Mouse (Mus musculus) myocyte (in vitro differentiated cells): ENCODE data around the gene Vim. TPM values are rescaled to one million over a fixed set of nuclear protein-coding genes. Genes with fewer than 3 reads are reported as not detected.
A peak's percentile ranks its signal among the peaks of the same experiment; 100 is the strongest.

Experiments used
- H3K27me3 ChIP-seq: one replicate; pipeline ENCODE4 v1.6.1; 2011; ENCODE audit not compliant: control insufficient read depth, insufficient read depth, insufficient read length
- H3K36me3 ChIP-seq: one replicate; pipeline ENCODE4 v1.6.1; 2011; ENCODE audit not compliant: control insufficient read depth, insufficient read depth
- H3K4me2 ChIP-seq: one replicate; pipeline ENCODE4 v1.6.1; 2011; ENCODE audit warnings: low read depth, control low read depth
- H3K4me3 ChIP-seq: one replicate; pipeline ENCODE4 v1.5.1; 2011; ENCODE audit warnings: mild to moderate bottlenecking, control low read depth, moderate library complexity
- H3K79me2 ChIP-seq: one replicate; pipeline ENCODE4 v1.6.1; 2011; ENCODE audit not compliant: control insufficient read depth, insufficient read depth
- H3ac ChIP-seq: one replicate; pipeline ENCODE4 v1.6.1; 2011; ENCODE audit not compliant: control insufficient read depth, insufficient read length
- CEBPB ChIP-seq: IDR thresholded peaks from 2 replicates; pipeline ENCODE4 v1.6.1; 2011; ENCODE audit warnings: mild to moderate bottlenecking, moderate library complexity; ENCODE audit not compliant: poor library complexity, insufficient read depth, severe bottlenecking
- E2F4 ChIP-seq: IDR thresholded peaks from one replicate; pipeline ENCODE4 v1.6.1; 2011; ENCODE audit warnings: mild to moderate bottlenecking, control low read depth, moderate library complexity; ENCODE audit not compliant: insufficient read depth
- MAX ChIP-seq: IDR thresholded peaks from one replicate; pipeline ENCODE4 v1.6.1; 2011; ENCODE audit warnings: low read depth, mild to moderate bottlenecking, control low read depth
- MYOD1 ChIP-seq, 3 experiments: IDR thresholded peaks; one replicate each; pipeline ENCODE4 v1.6.1; 2011; ENCODE audit warnings: control low read depth in 2 of 3, low read depth in 2 of 3, mild to moderate bottlenecking in 2 of 3, moderate library complexity in 1 of 3; ENCODE audit not compliant: insufficient read length in 2 of 3, control insufficient read depth in 1 of 3
- MYOG ChIP-seq, 3 experiments: IDR thresholded peaks; one replicate each; pipeline ENCODE4 v1.6.1; 2011; ENCODE audit warnings: control low read depth in 2 of 3, low read depth in 2 of 3, mild to moderate bottlenecking in 2 of 3; ENCODE audit not compliant: insufficient read length in 2 of 3, control insufficient read depth in 1 of 3, insufficient read depth in 1 of 3
- POLR2A ChIP-seq: IDR thresholded peaks from one replicate; pipeline ENCODE4 v1.6.1; 2011; ENCODE audit warnings: low read depth, mild to moderate bottlenecking, control low read depth, moderate library complexity; ENCODE audit not compliant: insufficient read length
- POLR2AphosphoS2 ChIP-seq: IDR thresholded peaks from one replicate; pipeline ENCODE4 v1.6.1; 2011; ENCODE audit warnings: low read depth, control low read depth; ENCODE audit not compliant: insufficient read length
- REST ChIP-seq: IDR thresholded peaks from one replicate; pipeline ENCODE4 v1.6.1; 2011; ENCODE audit warnings: mild to moderate bottlenecking, control low read depth, moderate library complexity; ENCODE audit not compliant: insufficient read depth, insufficient read length
- SRF ChIP-seq: IDR thresholded peaks from one replicate; pipeline ENCODE4 v1.6.1; 2011; ENCODE audit warnings: low read depth; ENCODE audit not compliant: control insufficient read depth, insufficient read length
- TCF12 ChIP-seq: IDR thresholded peaks from one replicate; pipeline ENCODE4 v1.6.1; 2011; ENCODE audit warnings: mild to moderate bottlenecking, control low read depth; ENCODE audit not compliant: poor library complexity, insufficient read depth, severe bottlenecking
- TCF3 ChIP-seq: IDR thresholded peaks from one replicate; pipeline ENCODE4 v1.6.1; 2011; ENCODE audit warnings: low read depth, control low read depth; ENCODE audit not compliant: insufficient read length
- USF1 ChIP-seq: IDR thresholded peaks from one replicate; pipeline ENCODE4 v1.6.1; 2011; ENCODE audit warnings: low read depth, mild to moderate bottlenecking, control low read depth, moderate library complexity
- polyA plus RNA-seq: library from polyadenylated mRNA; unstranded; fragments of >200 nt; fragmentation: generic; extraction: Trizol; gene quantifications from one replicate; pipeline ENCODE4 v1.2.1, GENCODE M21; 2012; ENCODE audit warnings: missing spikeins

The Vim gene
- polyA plus RNA-seq, 1 experiment, result 3,783 TPM

- no peak for TF ChIP-seq MAX
These were observed 43.1 kb upstream of the Vim start for GRCm38 (mm10) chr2:13530639-13531038.

GRCm38 (mm10) chr2:13536747-13537146, 37.0 kb upstream of the Vim start:
- no peak overlapping the region for H3ac ChIP-seq
- H3K27me3 ChIP-seq, result no peaks in the 10 kb centered on the region
- TF ChIP-seq SRF, result no peak
- no peak for TF ChIP-seq MAX
- no peak for TF ChIP-seq MYOG (IDR thresholded peaks at IDR 0.05; ENCODE audit: control insufficient read depth in 1 of 3, insufficient read depth in 1 of 3, insufficient read length in 2 of 3, low read depth in 2 of 3)
- TF ChIP-seq TCF12, result no peak
- no peak for TF ChIP-seq E2F4
- H3K36me3 ChIP-seq, result no peaks in the 10 kb centered on the region
- H3K4me3 ChIP-seq, result no peak overlapping the region
- H3K4me2 ChIP-seq, result no peak overlapping the region
- H3K79me2 ChIP-seq, result no peaks in the 10 kb centered on the region

More at GRCm38 (mm10) chr2:13530639-13531038, 43.1 kb upstream of the Vim start:
- no peaks in the 10 kb centered on the region for H3K27me3 ChIP-seq
- no peak overlapping the region for H3K4me3 ChIP-seq
- no peak overlapping the region for H3K4me2 ChIP-seq
- H3K79me2 ChIP-seq, result no peaks in the 10 kb centered on the region
- no peaks in the 10 kb centered on the region for H3K36me3 ChIP-seq
- no peak overlapping the region for H3ac ChIP-seq

DNA sequence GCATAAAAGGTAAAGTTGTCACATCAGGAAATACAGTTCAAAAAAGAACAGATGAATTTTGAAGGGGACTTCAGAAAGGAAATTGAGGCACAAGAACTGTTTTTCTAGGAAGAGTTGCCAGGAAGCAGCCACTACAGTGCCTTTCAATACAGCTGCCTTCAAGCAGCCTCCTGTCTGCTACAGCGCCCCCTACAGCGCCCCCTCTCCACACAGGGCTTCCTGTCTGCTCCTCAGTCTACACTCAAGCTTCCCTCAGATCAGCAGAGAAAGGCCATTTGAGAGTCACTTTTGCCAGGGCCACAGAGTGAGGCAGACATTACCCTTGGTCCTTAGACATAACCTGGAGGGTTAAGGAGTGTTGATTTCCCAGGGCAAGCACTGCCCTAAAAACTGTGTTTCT, 36.0 kb upstream of the Vim start:
- Histone ChIP-seq H3ac (no peak overlapping the region), H3K27me3 (no peaks in the 10 kb centered on the region), H3K36me3 (no peaks in the 10 kb centered on the region), H3K4me2 (no peak overlapping the region), H3K79me2 (peaks cover 1% of the 10 kb centered on the region), H3K4me3 (no peak overlapping the region)
- TF ChIP-seq TCF3 (no peak), REST (no peak), MAX (no peak)

GRCm38 (mm10) chr2:13538258-13538657, 35.5 kb upstream of the Vim start:
- Histone ChIP-seq H3K27me3 (no peaks in the 10 kb centered on the region), H3ac (no peak overlapping the region), H3K36me3 (no peaks in the 10 kb centered on the region), H3K79me2 (peaks cover 6% of the 10 kb centered on the region), H3K4me3 (no peak overlapping the region), H3K4me2 (no peak overlapping the region)
- TF ChIP-seq SRF (no peak), MAX (no peak), E2F4 (no peak), MYOG (IDR thresholded peaks at IDR 0.05; ENCODE audit: control insufficient read depth in 1 of 3, insufficient read depth in 1 of 3, insufficient read length in 2 of 3, low read depth in 2 of 3) (no peak), MYOD1 (IDR thresholded peaks at IDR 0.05; ENCODE audit: control insufficient read depth in 1 of 3, insufficient read length in 2 of 3, low read depth in 2 of 3) (no peak), POLR2A (no peak), TCF3 (no peak), CEBPB (no peak), USF1 (no peak), TCF12 (no peak), POLR2AphosphoS2 (no peak), REST (no peak)

DNA sequence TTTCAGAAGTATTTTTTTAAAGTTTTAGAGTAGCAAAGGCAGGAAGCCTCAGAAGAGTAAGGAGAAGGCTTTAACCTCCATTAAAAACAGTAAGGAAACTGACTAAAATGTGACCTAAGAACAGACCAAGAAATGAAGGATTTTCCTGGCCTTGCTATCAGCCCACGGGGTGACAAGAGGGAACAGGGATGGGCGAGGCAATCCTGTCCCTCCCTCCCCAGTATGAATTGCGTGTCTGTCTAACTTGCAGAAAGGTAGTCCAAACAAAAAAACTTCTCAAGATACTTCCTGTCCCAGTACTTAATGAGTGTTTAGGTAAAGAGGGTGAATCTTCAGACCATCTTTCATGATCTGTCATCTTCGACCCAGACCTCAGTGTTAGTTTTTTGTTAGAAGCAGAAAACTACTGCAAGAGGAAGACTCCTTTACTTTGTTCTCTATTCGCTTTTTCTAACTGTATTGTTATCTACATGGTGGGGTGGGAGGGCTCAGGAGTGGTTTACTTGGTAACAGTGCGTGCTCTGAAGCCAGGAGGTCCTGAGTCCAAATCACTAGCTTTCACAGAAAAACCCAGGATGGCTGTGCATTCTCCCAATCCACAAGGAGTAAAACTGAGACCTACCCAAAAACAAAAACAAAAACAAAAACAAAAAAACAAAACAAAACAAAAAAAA, 34.9 kb upstream of the Vim start:
- Histone ChIP-seq H3K4me3 (no peak overlapping the region), H3K27me3 (no peaks in the 10 kb centered on the region), H3K36me3 (no peaks in the 10 kb centered on the region), H3ac (no peak overlapping the region), H3K4me2 (no peak overlapping the region), H3K79me2 (peaks cover 6% of the 10 kb centered on the region)
- no peak for TF ChIP-seq MYOD1 (IDR thresholded peaks at IDR 0.05; ENCODE audit: control insufficient read depth in 1 of 3, insufficient read length in 2 of 3, low read depth in 2 of 3)
- TF ChIP-seq POLR2A, result no peak
- no peak for TF ChIP-seq MYOG (IDR thresholded peaks at IDR 0.05; ENCODE audit: control insufficient read depth in 1 of 3, insufficient read depth in 1 of 3, insufficient read length in 2 of 3, low read depth in 2 of 3)
- TF ChIP-seq TCF3, result no peak
- no peak for TF ChIP-seq TCF12

- TF ChIP-seq SRF (no peak), MYOD1 (IDR thresholded peaks at IDR 0.05; ENCODE audit: control insufficient read depth in 1 of 3, insufficient read length in 2 of 3, low read depth in 2 of 3) (no peak), POLR2AphosphoS2 (no peak), E2F4 (no peak), TCF12 (no peak), CEBPB (no peak), MAX (no peak), REST (no peak)
- peak overlapping the region; percentile 33 for H3K4me2 ChIP-seq
- H3K79me2 ChIP-seq, result peaks cover 6% of the 10 kb centered on the region
- no peaks in the 10 kb centered on the region for H3K27me3 ChIP-seq
- H3K36me3 ChIP-seq, result no peaks in the 10 kb centered on the region
- H3K4me3 ChIP-seq, result no peak overlapping the region
- no peak overlapping the region for H3ac ChIP-seq
These were observed 33.9 kb upstream of the Vim start for GRCm38 (mm10) chr2:13539860-13540259.
